Mouse (Mus musculus) right cerebral cortex, postnatal 4 days (tissue): Measurements from ENCODE around the gene Ttbk2.

Experiments
- DNase-seq: peaks from one replicate; pipeline ENCODE4 v3.0.0-alpha.2; 2022

The Ttbk2 gene

DNA sequence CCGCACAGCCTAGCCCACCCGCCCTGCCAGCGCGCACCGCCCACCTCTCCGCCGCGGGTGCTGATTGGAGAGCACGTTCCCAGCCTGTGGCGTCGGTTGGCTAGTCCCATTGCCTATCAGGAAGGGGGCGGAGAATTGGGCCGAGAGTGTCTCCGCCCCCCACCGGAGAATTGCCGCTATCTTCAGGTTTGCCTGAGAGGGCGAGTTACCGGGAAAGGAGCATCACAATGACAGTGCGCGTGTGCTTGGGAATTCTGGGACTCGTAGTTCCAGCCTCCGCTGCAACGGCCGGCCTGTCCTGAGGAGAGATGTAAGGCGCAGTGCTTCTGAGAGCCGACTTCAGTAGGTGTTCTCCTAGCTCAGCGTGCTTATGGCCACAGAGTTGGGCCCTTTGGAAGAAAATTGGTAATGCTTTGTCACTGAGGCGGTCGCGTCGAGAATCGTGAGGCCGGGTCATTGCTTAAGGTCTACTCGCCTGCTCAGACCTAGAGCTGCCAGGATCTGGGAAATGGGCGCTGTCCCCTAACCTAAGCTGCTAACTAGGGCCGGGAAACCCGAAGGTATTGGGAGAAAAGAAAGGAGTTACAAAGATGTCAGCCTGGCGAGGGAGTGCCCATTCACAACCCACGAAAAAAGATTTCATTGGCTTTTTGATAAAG, at the start of gene Ttbk2:
Gene Ttbk2 (minus strand): TSS at position 181 of the 659 bp plus-strand sequence.
- peak; percentile 97 for DNase-seq

DNA sequence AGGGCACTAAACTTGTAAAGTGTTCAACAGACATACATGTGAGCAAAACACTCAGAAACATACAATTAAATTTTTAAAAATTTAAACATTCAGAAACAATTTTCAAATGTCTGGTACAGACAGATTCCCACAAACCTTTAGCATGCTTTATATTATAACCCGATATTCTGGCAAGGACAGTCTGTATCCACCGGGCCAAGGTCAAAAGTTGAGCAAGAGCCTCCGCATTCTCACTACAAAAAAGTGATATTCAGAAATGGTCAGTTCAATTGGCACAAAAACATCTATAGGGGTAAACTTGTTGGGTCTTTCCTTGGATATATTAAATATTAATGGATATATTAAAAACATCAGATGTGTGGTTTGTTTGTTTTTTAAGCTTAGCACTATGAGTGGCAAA, 46.0 kb upstream of the Ttbk2 start:
- DNase-seq, result no peak

DNA sequence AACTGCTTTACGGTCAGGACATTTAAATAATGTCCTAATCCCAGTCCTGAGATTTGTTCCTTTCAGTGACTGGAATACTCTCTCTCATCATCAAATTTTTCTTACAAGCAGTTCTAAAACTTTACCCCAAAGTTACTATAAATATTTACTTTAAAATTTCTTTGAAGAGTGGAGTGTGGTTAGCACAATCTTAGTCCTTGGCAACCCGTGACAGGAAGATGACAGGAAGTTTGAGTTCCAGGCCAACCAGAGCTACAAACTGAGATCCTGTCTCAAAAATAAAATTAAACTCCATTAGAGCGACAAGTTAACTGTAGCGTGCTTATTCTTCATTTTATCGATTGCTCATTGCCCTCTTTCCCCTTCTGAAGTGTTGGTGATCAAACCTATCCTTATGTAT, 37.2 kb upstream of the Ttbk2 start:
- DNase-seq, result no peak

DNA sequence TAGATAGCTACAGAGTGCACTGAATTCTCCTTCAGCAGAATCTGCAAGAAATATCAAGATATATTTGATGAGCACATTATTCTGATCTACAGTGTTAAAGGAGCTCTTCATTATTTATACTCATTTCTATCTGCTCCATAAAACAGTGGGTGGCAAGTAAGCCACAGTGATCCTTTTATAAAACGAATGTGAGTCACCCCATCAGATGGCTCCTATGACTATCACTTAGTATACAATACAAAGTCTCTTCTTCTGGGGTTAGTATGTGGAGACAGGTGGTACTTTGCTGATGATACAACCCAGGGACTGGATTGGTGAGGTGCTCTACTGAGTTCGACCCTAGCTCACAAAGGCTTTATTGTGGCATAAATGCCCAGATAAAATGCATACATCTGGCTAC, 22.8 kb upstream of the Ttbk2 start:
- no peak for DNase-seq

DNA sequence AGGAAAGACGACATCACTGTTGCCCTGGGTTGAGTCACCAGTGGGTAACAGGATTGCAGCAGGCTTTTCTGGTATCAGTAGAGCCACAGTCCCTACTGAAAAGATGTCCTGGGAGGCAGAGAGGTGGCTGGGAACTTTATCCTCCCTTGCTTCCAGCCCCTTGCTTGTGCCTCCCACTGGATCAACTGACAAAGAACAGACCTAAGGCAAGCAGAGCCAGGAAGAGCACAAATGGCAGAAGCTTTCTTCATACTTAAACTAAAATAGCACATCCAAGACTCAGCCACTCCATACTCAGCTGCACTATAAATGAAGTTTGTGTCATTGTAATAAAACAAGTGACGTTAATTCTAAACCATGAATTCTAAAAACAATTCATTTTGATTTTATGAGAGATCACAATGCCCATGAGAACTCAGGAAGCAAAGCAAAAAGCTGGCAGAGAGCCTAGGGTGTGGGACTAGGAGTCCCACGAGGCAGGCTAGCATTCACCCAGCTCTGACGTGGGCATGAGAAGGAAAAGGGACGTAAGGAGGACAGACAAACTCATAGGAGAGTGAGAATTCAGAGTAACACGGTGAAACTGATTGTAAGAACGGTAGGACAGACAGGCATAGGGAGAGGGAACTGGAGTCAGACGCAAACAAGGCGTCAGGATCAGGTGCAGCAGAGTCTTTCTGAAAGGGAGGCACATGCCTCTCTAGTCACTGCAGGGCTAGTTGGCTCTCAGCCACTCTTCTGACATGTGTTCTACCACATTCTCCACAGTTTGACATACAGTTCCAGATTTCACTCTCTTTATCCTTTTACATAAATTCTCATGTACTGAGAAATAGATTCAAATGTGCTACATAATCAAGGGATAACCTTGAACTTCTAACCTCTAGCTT, 21.3 kb upstream of the Ttbk2 start:
- peak; percentile 9 for DNase-seq

DNA sequence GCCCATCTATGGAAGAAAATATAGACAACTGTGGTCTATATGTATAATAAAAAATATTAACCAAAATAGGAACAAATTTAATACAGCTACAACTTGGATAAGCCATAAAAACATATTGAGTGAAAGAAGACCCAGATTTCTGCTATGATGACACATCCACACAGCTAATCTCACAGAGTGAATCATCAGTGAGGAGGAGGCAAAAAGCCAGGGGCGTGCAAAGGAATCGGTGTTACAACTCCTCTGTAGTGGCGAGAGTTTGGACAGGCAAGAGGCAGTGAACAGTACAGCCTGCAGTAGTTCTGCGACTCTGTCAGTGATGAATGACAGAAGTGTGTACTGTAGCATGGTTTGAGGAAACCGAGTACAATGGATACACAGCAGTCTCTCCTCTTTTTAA, 16.9 kb upstream of the Ttbk2 start:
- no peak for DNase-seq

DNA sequence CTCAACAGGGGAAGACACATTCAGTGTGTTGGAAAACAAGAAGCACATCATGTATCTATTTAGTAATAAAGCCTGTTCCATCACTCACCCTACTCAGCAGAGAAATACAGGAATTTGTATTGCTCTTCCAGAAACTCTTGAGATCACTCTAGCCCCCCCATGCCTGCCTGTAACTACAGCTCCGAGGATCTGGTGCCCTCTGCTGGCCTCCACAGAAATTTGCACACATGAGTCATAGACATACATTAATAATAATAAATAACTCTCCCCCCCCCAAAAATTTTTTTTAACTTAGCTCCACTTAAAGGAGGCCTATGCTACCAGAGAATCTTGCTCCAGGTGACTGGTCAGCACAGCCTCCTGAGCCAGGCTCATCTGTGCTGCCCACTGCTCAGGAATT, 16.2 kb upstream of the Ttbk2 start:
- peak; percentile 52 for DNase-seq

DNA sequence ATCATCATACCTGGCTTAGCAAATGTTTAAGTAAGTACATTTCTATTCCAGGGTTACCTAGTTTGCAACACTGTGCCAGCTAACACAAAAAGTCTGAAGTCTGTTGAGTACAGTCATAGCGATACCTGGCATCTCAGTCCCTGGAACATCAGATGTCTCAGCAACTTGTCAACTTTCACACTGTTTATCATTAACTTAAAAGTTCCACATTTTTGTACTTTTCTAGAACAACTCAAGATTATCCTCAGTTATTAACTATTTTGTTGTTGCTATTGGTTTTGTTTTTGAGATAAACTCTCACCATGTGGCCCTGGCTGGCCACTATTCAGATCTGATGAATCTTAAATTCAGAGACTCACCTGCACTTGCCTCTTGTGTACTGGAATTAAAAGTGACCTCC, 13.0 kb upstream of the Ttbk2 start:
- no peak for DNase-seq

DNA sequence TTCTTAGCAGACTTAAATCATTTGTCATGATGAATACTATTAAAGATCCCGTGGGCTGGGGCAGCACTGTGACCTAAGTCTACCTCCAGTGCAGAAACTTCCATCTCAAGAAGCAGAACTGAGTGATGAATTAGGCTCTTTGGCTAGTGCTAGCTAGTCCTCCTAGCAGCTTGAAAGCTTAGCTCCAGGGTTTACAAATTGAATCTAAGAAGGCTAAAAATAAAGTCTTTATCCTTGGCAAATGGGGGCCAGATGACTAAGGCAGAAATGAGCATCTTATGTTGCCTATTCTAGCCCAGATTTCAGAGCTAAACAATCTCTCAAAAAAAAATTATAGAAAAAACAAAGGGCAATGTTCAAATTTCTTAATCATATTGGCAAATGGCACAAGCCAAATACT, 10.3 kb upstream of the Ttbk2 start:
- no peak for DNase-seq

DNA sequence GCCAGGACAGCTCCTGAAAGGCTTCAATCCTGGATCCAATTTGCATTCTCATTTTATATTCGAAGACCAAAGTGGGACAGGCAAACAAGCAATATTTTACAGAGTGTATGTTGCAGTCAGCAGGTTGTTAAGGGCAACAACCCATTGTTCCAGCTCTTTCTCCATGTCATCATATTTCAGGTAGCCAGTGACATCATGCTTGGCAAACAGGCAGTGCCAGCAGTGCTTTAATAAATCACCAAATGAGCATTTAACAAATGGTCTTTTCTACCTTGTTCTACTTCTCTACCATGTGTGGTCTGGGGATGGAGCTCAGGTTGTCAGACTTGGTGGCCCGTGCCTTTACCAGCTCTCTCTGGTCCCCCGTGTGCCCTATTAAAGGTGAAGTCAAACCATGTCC, 7.7 kb upstream of the Ttbk2 start:
- DNase-seq, result no peak

DNA sequence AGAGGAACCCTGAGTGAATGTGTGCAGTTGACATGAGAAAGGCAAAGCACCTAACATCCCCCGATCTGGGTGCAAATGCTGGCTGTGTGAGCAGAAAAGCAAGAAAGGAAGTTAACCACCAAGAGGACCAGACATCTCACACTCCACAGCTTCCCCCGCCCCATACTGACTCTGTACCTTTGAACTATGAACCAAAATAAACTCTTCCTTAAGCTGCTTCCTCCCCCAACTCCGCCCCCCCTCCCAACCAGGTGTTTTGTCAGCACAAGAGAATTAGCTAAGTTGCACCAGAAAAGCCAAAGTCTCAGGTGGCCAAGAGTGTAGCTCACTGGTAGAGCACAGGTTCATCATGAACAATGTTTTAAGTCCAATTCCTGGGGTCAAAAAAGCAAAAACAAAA, 2.7 kb upstream of the Ttbk2 start:
- DNase-seq, result no peak

DNA sequence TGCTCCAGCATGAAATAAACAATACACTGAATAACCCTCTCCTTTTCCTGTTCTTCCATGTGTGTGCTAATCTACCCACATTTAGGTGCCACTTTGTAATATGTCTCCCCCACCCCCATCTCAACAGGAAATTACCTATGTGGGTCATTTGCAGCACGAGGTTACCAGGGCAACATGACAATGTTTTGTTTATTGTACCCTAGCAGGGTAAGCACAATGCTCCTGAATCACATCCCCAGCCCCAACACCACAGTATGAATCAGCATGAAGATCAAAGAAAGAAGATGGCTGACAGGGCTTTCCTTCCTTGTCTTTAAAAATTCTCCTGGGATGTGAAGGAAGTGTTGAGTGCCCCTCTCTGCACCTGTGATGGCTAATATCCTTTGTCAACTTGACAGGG, 2.2 kb upstream of the Ttbk2 start:
- DNase-seq, result no peak

DNA sequence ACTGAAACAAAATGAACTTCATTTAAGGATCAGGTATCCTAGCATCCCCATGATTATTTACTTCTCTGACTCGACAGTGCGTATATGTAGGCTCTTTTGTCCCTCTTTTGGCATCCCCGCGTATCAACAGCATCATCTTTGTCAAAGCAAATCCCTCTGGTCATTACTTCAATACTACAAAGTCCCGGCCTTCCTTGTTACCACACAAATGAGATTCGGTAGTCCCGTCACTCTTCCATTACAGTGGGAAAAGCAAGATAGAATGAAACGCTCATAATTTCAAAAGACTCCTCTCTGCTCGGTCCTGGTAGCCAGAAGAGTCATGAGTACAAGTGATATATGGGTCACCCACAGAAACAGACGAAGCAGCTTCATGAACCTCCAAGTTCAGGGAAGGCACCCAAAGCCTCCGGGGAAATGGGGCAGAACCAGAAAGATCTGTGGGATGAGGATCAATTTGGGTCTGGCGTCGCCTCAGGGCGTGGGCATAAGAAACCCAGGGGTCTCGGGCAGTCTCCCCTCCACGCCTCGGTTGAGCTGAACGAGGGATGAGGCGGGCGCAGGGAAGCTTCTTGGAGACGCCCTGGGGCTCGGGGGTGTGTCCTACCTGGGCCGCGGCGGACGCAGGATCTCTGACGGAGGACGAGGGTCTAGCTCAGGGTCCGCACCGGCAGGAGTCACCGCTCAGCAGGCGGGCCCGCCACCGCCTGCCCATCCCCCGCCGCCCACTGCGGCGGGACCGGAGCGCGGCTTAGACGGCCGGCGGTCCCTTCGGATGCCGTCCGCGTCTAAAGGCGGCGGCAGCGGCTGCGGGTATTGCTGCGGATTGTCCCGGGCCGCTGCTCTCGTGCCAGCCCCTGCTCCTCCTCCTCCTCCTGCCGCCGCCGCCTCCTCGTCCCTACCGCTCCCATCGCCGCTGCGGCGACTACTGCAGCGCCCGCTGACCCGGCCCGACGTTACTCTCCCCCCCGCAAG, 668 bp downstream of the Ttbk2 start, which contains the start of gene Cdan1:
Gene Cdan1 (minus strand): TSS at position 680 of the 975 bp plus-strand sequence.
- DNase-seq, result peak; percentile 54

DNA sequence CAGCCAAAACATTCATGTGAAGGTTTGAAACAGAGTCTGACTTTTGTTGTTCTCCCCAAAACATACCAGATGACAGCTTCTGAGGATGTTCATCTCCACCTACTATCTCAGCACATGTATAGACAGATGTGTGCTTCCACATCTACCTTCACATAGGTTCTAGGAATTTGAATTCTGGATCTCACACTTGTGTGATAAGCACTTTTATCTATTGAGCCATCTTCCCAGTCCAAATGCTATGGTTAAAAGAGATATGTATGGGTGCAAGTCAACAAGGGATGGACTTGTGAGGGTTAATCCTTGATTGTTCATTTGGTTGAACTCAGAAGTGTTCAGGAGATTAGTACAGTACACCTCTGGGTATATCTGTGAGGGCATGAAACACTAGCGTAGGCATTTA, 5.1 kb downstream of the Ttbk2 start:
- no peak for DNase-seq

DNA sequence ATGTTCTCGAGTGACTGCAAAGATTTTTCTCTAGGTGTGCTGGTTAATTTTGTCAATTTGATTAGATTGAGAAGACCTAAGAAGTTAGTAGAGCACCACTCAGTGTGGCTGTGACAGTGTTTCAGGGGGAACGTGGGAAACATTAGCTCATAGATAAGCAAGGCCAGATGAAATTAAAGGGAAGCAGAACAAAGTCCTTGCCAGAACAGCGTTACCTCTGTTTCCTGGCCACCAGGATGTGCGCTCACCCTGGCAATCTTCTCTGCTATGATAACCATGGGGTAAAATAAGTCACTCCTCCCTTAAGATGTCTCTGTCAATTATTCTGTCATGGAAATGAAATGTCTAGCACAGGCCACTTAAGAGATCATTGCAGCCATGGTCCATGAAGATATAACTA, 6.4 kb downstream of the Ttbk2 start:
- DNase-seq, result no peak

DNA sequence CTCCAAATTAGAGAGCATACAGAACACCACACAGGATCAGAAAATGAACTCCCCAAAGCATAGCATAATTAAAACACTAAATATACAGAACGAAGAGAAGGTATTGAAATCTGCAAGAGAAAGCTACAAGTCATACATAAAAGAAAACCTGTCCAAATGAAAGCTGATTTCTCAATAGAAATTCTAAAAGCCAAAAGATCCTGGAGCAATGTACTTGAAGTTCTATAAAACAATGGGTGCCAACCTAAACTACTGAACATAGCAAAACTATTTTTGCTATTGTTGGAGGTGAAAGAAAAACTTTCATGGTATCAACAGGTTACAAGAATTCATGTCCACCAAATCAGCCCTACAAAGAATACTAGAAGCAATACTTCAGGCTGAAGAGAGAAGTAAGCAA, 9.2 kb downstream of the Ttbk2 start:
- DNase-seq, result no peak

DNA sequence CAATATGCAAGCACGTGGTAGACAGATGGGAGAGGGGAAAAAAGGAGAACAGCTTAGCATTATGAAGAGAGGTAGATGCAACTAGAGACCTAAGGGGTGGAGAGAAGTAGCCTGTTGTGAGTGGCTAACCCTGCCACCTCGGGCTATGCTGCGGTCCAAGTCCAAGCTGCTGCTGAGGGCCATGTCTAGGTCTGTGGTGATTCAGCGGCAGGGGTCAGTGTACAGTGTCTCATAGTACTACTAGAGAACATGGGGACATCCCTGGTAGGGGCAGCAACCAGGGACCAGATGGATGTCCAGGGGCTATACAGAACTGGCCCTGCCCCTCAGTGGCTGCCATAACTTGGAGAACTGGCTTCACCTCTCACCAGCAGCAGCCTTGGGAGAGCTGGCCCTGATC, 15.2 kb downstream of the Ttbk2 start:
- DNase-seq, result no peak

DNA sequence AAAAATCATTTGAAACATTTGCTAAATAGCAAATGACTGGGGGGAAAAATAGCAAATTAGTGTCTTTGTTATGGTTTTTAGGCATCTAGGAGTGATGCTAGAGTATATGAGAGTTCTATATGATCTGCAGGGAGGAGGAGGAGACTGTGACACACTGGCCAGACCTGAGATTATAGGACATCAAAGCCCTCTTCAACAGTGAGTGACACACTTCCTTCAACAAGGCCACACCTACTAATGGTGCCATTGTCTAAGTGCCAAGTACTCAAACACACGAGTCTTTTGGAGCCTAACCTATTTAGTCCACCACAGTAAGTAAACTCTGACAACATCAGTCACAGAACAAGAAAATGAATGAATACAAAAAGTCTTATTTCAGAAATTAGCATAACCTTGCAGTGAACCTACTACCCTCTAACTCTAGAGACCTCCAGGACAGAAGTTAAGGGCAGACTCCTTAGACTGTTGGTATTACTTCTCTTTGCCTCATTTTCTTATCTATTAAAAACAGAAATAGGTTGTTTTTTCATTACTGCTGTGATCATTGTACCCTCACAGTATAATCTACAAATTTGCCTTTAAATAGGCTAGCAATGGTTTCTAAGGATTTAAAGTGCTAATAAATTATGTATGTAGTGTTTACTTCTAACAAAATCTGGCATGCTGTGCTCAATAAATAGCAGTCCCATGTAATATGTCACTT, 23.3 kb downstream of the Ttbk2 start:
- no peak for DNase-seq

DNA sequence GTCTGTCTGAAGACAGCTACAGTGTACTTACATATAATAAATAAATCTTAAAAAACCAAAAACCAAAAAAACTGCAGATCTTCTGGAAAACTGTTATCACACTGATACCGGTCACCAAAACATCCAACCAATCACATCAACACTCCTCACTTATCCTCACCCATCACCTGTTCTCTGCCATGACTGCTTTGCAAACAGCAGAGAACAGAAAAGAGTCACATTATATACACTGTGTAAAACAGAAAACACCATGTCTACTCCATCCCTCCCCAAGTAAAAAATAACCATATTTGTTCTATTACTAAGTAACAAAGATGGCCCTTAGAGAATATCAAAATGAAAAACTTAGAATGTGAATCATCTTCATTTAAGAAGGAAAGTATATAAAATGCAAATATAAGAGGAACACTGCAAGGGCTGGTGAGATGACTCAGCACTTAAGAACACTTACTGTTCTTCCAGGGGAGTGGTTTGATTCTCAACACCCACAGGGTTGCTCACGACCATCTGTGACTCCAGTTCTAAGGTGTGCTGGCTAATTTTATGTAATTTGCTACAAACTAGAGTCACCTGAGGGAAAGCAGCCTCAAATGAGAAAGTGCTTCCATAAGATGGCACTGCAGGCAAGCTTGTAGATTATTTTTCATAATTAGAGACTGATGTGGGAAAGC, 80.0 kb downstream of the Ttbk2 start:
- DNase-seq, result no peak

DNA sequence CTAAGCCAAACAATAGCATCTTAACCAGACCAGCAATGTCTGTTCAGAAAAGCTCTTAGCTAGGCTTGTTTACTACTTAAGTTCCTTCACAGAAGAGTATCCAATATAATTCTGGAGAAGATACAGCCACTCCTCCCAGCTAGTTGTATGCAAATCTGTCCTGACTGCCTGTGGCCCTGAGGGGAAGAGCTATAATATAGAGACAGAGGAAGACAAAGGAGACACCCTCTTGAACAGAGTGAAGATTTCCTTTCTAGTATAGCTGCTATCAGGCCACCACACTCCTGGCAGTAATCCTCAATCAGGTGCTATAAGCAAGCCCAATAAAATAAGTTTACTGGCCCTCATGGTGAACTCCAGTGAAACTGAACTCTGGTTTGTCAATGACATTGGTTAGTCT, 88.5 kb downstream of the Ttbk2 start:
- DNase-seq, result no peak

DNA sequence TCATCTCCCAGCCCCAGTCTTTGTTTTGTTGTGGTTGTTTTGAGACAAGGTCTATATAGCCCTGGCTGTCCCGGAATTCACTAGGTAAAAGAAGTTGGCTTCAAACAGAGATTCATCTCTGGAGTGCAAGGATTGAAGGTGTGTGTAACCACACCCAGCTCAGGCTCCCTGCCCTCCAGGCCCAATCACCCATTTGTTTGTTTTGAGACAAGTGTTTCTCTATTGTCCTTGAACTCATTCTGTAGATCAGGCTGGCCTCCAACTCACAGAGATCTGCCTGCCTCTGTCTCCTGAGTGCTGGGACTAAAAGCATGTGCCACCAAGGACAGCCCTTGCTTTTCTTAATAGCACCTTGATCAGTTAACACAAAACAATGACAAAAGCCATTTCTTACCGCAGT, 102.4 kb downstream of the Ttbk2 start:
- DNase-seq, result no peak

DNA sequence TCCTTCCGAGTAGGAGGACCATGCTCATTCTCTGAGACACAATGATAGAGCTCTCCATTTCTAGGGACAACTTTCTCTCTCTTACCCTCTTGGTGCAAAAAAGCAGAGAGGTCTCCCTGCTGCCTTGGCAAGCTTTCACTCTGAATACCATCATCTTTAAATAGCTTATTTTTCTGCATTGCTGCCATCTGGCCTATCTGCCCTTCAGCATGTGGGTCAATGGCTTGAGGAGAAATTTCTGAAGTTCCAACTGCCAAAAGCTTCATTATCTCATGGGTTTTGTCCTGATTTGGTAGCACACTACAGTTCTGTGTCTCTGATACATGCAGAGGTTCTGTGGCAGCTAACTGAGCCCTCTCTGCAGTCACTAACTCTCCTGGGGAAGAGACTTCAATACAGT, 104.9 kb downstream of the Ttbk2 start:
- no peak for DNase-seq
